Mouse (Mus musculus) cerebellum, adult 9-11 months (tissue): Measurements from ENCODE around the gene Olfr767.
"Not testable (repeated sequence)": the region's sequence is repeated elsewhere in the genome, so short reads cannot be mapped to it uniquely, and the experiment has no call there.

Experiments
- DNase-seq: peaks from one replicate; pipeline ENCODE4 v3.0.0; 2022

The Olfr767 gene

DNA sequence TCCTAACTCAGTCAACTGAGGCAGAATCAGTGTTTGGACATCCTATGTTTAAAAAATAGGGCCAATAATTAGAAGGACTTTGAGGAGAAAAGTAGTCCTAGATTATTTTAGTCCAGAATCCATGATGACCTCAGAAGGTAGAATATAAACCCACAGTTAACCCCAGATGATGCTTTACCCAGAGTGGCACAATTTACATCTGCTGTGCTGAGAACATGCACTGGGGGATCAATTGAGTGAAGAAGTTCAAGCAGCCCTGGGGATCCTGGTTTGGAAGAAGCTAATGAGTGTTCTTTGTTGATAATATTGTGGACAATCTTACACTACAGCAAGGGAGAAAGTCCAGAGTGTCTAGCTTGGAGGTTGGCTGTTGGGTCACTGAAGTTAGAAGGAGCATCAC lies at the start of gene Olfr767:
Gene Olfr767, minus strand, starts transcription at position 101 of the 400 bp plus-strand sequence.
- DNase-seq = not testable (repeated sequence)

DNA sequence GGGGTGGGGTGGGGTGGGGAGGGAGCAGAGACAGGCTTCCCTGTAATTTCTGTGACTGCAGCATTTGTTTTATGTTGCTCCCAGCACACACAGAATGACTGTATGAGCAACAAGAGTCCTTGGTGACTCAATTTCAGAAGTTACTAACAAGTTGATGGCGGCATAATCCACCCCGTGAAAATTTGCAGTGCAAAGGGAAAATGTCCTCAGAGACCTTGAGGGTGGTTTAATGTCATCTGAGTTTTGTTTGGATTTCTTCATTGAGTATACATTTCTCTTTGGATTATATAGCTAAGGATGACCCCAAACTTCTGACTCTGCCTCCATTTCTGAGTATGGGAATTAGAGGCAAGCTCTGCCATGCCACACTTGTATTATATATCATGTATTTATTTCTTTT lies 35.1 kb upstream of the Olfr767 start, which contains the start of gene Olfr769:
Gene Olfr769, minus strand, starts transcription at position 101 of the 400 bp plus-strand sequence.
- no peak for DNase-seq

DNA sequence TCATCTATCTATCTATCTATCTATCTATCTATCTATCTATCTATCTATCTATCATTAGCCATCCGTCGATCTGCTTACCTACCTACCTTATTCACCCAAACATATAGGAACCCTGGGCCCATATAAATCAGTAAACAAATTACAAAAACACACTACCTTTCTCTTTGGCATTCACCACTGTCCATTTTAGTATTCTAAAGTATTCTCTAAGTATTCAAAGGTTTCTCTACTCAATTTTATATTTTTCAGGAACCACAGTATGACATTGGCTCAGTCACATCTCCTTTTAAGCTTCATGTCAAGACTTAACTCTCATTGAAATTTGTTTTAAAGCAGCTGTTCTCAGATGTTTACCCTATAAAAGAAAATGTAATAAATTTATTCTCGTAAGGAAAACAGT lies 32.4 kb upstream of the Olfr767 start:
- no peak for DNase-seq

DNA sequence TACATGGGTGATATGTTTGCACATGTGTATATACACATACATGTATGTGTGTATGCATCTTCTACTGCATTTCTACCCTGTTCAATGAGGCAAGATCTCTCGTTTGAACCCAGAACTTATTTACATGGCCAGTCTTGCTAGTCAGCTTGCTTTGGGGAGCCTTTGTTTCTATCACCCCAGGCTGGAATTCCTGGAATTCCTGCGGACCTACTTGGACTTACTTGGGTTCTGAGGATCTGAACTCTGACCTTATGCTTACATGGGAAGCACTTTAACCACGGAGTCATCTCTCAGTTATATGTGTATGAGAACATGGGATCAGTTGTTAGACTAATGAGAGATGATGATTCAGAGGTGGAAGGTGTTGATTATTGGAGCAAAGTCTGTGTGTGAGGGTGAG lies 18.5 kb upstream of the Olfr767 start:
- no peak for DNase-seq

DNA sequence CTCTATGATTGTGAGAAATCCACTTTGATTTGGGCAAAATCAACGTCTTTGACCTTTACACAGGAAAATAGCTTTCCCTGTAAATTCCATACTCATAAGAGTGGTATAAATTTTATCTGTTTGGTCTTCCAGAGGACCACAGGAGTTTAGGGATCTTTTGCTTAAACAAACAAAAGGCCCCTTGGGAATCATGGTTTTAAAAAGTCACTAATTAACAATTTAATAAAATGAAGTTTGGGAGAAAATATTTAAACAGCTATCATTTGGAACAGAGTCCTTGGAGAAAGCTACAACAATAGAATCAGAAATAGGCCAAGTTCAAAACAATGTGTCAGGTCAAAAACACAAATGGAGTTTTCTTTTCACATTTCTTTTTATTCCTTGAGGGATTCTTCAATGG lies 16.6 kb upstream of the Olfr767 start, which contains the start of gene Olfr768:
Gene Olfr768, minus strand, starts transcription at position 101 of the 400 bp plus-strand sequence.
- no peak for DNase-seq

DNA sequence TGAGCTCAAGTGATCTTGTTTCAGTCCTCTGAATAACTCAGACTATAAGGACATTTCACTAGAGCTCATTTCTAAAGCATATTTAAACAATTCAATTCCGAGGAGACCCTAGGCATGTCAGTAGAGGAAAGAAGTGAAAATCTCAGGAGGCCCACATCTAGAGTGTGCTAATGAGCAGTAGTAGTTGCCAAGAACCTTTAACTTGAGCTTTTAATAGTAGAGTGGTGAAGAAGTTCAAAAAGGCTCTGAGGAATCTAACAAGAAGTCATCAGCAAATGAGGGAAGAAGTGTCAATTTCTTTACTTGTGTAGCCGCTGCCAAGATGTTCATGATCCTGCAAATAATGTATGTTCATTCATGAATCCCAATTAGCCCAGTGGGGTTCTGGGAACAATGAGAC lies 13.8 kb downstream of the Olfr767 start, which contains the start of gene Olfr766-ps1:
Gene Olfr766-ps1, minus strand, starts transcription at position 101 of the 400 bp plus-strand sequence.
- DNase-seq = no peak

DNA sequence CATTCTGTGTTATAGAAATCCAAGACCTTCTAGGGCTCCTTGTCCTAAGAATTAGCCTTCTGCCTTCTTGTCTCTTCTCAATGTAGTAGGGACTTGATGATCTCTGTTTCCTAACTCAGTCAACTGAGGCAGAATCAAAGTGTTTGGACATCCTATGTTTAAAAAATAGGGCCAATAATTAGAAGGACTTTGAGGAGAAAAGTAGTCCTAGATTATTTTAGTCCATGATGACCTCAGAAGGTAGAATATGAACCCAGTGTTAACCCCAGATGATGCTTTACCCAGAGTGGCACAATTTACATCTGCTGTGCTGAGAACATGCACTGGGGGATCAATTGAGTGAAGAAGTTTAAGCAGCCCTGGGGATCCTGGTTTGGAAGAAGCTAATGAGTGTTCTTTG lies 32.8 kb downstream of the Olfr767 start, which contains the start of gene Olfr765:
Gene Olfr765, minus strand, starts transcription at position 101 of the 400 bp plus-strand sequence.
- DNase-seq = not testable (repeated sequence)

DNA sequence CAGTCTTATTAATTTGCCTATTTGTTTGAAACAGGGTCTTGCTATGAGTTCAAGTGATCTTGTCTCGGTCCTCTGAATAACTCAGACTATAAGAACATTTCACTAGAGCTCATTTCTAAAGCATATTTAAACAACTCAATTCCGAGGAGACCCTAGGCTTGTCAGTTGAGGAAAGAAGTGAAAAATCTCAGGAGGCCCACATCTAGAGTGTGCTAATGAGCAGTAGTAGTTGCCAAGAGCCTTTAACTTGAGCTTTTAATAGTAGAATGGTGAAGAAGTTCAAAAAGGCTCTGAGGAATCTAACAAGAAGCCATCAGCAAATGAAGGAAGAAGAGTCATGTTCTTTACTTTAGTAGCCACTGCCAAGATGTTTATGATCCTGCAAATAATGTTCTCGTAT lies 42.9 kb downstream of the Olfr767 start, which contains the start of gene Olfr764-ps1:
Gene Olfr764-ps1, minus strand, starts transcription at position 101 of the 400 bp plus-strand sequence.
- DNase-seq = no peak

DNA sequence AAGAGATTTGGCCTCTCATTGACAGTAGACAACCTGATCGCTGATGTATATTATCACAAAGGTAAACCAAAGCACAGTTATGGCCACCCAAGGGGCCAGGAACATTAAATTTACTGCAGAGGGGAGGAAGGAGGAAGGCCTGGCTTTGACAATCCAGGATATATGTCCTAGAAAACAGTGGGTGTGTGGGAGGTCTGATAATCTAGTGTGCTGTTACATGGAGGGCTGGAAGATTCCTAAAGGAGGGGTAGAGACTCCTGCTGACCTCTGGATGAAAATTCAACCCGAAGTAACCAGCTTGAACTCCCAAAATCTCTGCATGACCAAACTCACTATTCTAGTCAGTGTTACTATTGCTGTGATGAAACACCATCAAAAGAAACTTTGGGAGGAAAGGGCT lies 54.4 kb downstream of the Olfr767 start:
- DNase-seq = no peak

DNA sequence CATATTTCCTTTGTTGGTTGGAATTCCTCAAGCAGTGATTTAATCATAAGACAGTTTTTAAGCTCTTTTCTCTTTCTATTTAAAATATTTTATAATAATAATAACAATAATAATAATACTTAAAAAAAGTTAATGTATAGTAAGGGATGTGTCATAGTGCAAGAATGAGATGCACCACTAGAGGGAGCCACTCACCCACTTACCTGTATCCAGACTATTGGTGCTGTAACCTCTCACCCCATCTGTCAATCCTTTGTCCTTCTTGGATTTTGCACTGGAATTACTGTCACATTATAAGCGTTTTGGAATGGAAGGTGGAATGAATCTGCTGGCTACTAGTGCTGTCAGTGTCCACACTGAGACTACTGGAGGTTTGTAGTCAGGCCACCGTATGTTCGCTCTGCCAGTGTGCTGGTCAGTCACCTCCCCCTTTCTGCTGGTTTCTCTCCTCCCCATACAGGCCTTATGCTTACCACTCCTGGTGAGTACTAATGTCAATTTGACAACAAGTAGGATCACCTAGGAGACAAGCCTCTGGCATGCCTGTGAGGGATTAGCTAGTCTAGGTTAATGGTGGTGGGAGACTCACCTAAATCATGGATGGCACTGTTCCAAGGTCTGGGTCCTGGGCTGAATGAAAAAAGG lies 56.6 kb downstream of the Olfr767 start:
- DNase-seq = no peak
